In the genomic region with DNA sequence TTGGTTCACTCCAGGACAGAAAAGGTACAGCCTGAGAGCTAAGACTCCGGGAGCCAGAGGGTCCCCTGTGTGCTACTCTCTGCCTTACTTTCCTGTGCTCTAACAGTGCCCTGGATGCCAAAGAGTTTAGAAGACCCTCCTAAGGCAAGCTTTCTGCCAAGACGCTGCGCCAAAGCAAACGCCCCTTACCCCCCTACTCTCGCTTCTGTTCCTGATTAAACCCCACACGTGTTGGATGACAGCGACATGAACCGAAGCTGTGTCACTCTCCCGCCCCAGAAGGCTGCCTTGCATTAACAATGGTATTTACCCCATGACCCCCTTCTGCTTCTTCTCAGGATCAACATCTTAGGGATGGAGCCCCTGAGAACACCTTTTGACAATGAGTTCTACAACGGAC, we compare ENCODE assay signal across 21 mouse cellular contexts. TPM values are rescaled to one million over a fixed set of nuclear protein-coding genes. Genes with fewer than 3 reads are reported as not detected.
"Had no signal": no experiment of that assay in that cellular context is flagged by ENCODE, and none has a peak within 500 bp of the region (broad histone marks: within the 10 kb centered on the region; RNA-seq: fewer than 3 reads in every experiment).

No protein-coding gene starts in this region.

- H3K27ac ChIP-seq: kidney, postnatal 0 days; liver, embryonic 13.5 days; lung, embryonic 15.5 days; midbrain, embryonic 12.5 days; stomach, embryonic 15.5 days had no signal

- H3K27me3 ChIP-seq: liver, embryonic 13.5 days; lung, embryonic 15.5 days; midbrain, embryonic 12.5 days; stomach, embryonic 15.5 days had no signal

- DNase-seq: kidney, postnatal 36 days; layer of hippocampus, adult 9-11 months; layer of hippocampus, postnatal 36 days; liver; liver, embryonic 13.5 days; liver, postnatal 0 days; lung, postnatal 14 days; right cerebral cortex, postnatal 14 days; thymus, adult 2 months had no signal

- H3K9me3 ChIP-seq: liver, embryonic 13.5 days; lung, embryonic 15.5 days; midbrain, embryonic 12.5 days; stomach, embryonic 15.5 days had no signal

- H3K36me3 ChIP-seq: liver, embryonic 13.5 days; lung, embryonic 15.5 days; midbrain, embryonic 12.5 days; stomach, embryonic 15.5 days had no signal

- H3K9ac ChIP-seq: liver, embryonic 13.5 days; liver, postnatal 0 days; lung, embryonic 15.5 days; midbrain, embryonic 12.5 days; stomach, embryonic 15.5 days had no signal

- H3K4me2 ChIP-seq: liver, embryonic 13.5 days; lung, embryonic 15.5 days; midbrain, embryonic 12.5 days; stomach, embryonic 15.5 days had no signal

- H3K4me3 ChIP-seq: liver, embryonic 13.5 days; lung, embryonic 15.5 days; midbrain, embryonic 12.5 days; stomach, embryonic 15.5 days had no signal

- H3K4me1 ChIP-seq: liver, embryonic 13.5 days; lung, embryonic 15.5 days; midbrain, embryonic 12.5 days; stomach, embryonic 15.5 days had no signal

- ATAC-seq: liver, postnatal 0 days had no signal

RNA-seq across cellular contexts. Expression of a gene that starts 21.9 kb away (rescaled TPM):
- total RNA-seq: layer of hippocampus, adult 18-20 months; layer of hippocampus, postnatal 36 days; left cerebral cortex, adult 8-10 months; left cerebral cortex, postnatal 25 days; megakaryocyte-erythroid progenitor cell, adult 5-6 weeks; midbrain, postnatal 0 days had no signal
- polyA plus RNA-seq: lung, embryonic 15.5 days; midbrain, postnatal 0 days; neural tube, embryonic 14.5 days; spleen, adult 2 months; testis, adult 2 months; thymus, adult 2 months had no signal
